Mouse (Mus musculus) adrenal gland, postnatal 4 days (tissue): Measurements from ENCODE around the gene Gm28551. TPM values are rescaled to one million over a fixed set of nuclear protein-coding genes. Genes with fewer than 3 reads are reported as not detected.
"Not testable (repeated sequence)": the region's sequence is repeated elsewhere in the genome, so short reads cannot be mapped to it uniquely, and the experiment has no call there.

ENCODE experiments used
- DNase-seq, 2 experiments: peaks; one replicate each; pipeline ENCODE4 v3.0.0; 2021 to 2022; ENCODE audit warnings: low spot score in 2 of 2, mixed read lengths in 2 of 2
- long read RNA-seq, 2 experiments: library from polyadenylated mRNA; stranded (forward); transcript quantifications; one replicate each; pipeline ENCODE4 v2.0.0; 2021
- total RNA-seq, 2 experiments: library from RNA; stranded (reverse); gene quantifications; 2 replicates each; pipeline ENCODE4 v1.2.3; 2021

Gene Gm28551
- total RNA-seq = not detected
- long read RNA-seq, experiment 1 = 0 reads
- long read RNA-seq, experiment 2, partial matches to known transcripts = 0 of 2 reads
- long read RNA-seq, experiment 2, other reads (novel, unspliced or antisense) = 2 of 2 reads

- peak; percentile 97 to 99 for DNase-seq
These were observed at the start of gene Gm28551, which contains the start of the genes Asdurf and Asnsd1 for GRCm38 (mm10) chr1:53352327-53353261. Gm28551 (minus strand) TSS chr1:53352667. Asdurf (minus strand) TSS chr1:53352619. Asnsd1 (minus strand) TSS chr1:53352752.

- not testable (repeated sequence) for DNase-seq
These were observed 41.7 kb upstream of the Gm28551 start for GRCm38 (mm10) chr1:53393936-53394760.

- no peak for DNase-seq
These were observed 36.3 kb upstream of the Gm28551 start for GRCm38 (mm10) chr1:53388762-53389161.

- no peak for DNase-seq
These were observed 31.7 kb upstream of the Gm28551 start for GRCm38 (mm10) chr1:53384085-53384688.

- no peak for DNase-seq
These were observed 25.3 kb upstream of the Gm28551 start for GRCm38 (mm10) chr1:53377731-53378130.

- not testable (repeated sequence) for DNase-seq
These were observed 23.5 kb upstream of the Gm28551 start for GRCm38 (mm10) chr1:53375965-53376364.

GRCm38 (mm10) chr1:53358988-53359387 lies 6.5 kb upstream of the Gm28551 start:
- DNase-seq = no peak

GRCm38 (mm10) chr1:53341071-53341470 lies 11.4 kb downstream of the Gm28551 start:
- no peak for DNase-seq

- not testable (repeated sequence) for DNase-seq
These were observed 15.1 kb downstream of the Gm28551 start for GRCm38 (mm10) chr1:53337403-53337802.

GRCm38 (mm10) chr1:53335465-53335864 lies 17.0 kb downstream of the Gm28551 start:
- no peak for DNase-seq

- not testable (repeated sequence) for DNase-seq
These were observed 18.9 kb downstream of the Gm28551 start for GRCm38 (mm10) chr1:53333527-53333926.

GRCm38 (mm10) chr1:53324827-53325494 lies 27.5 kb downstream of the Gm28551 start:
- no peak for DNase-seq

GRCm38 (mm10) chr1:53324277-53324676 lies 28.2 kb downstream of the Gm28551 start:
- DNase-seq = no peak

GRCm38 (mm10) chr1:53323254-53323653 lies 29.2 kb downstream of the Gm28551 start:
- no peak for DNase-seq

- no peak for DNase-seq
These were observed 30.7 kb downstream of the Gm28551 start for GRCm38 (mm10) chr1:53321662-53322344.

- DNase-seq = peak; percentile 61 to 72
These were observed 39.2 kb downstream of the Gm28551 start, which contains the start of gene Osgepl1 for GRCm38 (mm10) chr1:53312989-53313967. Osgepl1 (plus strand) TSS chr1:53313624.

- DNase-seq = no peak
These were observed 52.0 kb downstream of the Gm28551 start for GRCm38 (mm10) chr1:53300506-53300905.

GRCm38 (mm10) chr1:53296581-53297383 lies 55.7 kb downstream of the Gm28551 start, which contains the start of the genes Pms1, Ormdl1 and Gm28778:
Pms1 (minus strand) TSS chr1:53297018.
Ormdl1 (plus strand) TSS chr1:53297095.
Gm28778 (plus strand) TSS chr1:53297111.
- peak; percentile 87 to 92 for DNase-seq
